Mouse (Mus musculus): ENCODE measurements at regions not wholly inside any gene's neighbourhood (a gene's known extent, or its start where the extent isn't known, plus 50 kb on each side); places are given as distances from the start of the nearest gene placed in this dataset.

GRCm38 (mm10) chr13:44055573-44056491, 271.3 kb downstream of the Cd83 start:
- TF ChIP-seq TAL1 (IDR thresholded peaks at IDR 0.05; ENCODE audit: low read length) (no peak), GATA1 (IDR thresholded peaks at IDR 0.05; ENCODE audit: low read length) (no peak)
- Histone ChIP-seq H3K36me3 (ENCODE audit: control insufficient read depth) (no peaks in the 10 kb centered on the region), H3K9me3 (ENCODE audit: control insufficient read depth, low read length) (no peaks in the 10 kb centered on the region), H3K4me3 (replicated peaks) (no peak overlapping the region), H3K27me3 (ENCODE audit: control insufficient read depth) (no peaks in the 10 kb centered on the region), H3K4me1 (ENCODE audit: control insufficient read depth) (no peaks in the 10 kb centered on the region)

- Histone ChIP-seq H3K4me3 (replicated peaks) (no peak overlapping the region), H3K9me3 (ENCODE audit: control insufficient read depth, low read length) (no peaks in the 10 kb centered on the region), H3K27me3 (ENCODE audit: control insufficient read depth) (no peaks in the 10 kb centered on the region), H3K36me3 (ENCODE audit: control insufficient read depth) (no peaks in the 10 kb centered on the region), H3K4me1 (ENCODE audit: control insufficient read depth) (no peaks in the 10 kb centered on the region)
- no peak for TF ChIP-seq TAL1 (IDR thresholded peaks at IDR 0.05; ENCODE audit: low read length)
- no peak for TF ChIP-seq GATA1 (IDR thresholded peaks at IDR 0.05; ENCODE audit: low read length)
Measured at GRCm38 (mm10) chr13:44056716-44057115, 272.1 kb downstream of the Cd83 start.

- Histone ChIP-seq H3K4me1 (ENCODE audit: control insufficient read depth) (no peaks in the 10 kb centered on the region), H3K4me3 (replicated peaks) (no peak overlapping the region), H3K36me3 (ENCODE audit: control insufficient read depth) (no peaks in the 10 kb centered on the region), H3K27me3 (ENCODE audit: control insufficient read depth) (no peaks in the 10 kb centered on the region), H3K9me3 (ENCODE audit: control insufficient read depth, low read length) (no peaks in the 10 kb centered on the region)
- TF ChIP-seq TAL1 (IDR thresholded peaks at IDR 0.05; ENCODE audit: low read length) (no peak), GATA1 (IDR thresholded peaks at IDR 0.05; ENCODE audit: low read length) (no peak)
Measured at GRCm38 (mm10) chr13:44057542-44057941, 273.0 kb downstream of the Cd83 start.

GRCm38 (mm10) chr13:44058277-44058676, 273.7 kb downstream of the Cd83 start:
- TF ChIP-seq GATA1 (IDR thresholded peaks at IDR 0.05; ENCODE audit: low read length), result no peak
- no peak for TF ChIP-seq TAL1 (IDR thresholded peaks at IDR 0.05; ENCODE audit: low read length)
- H3K9me3 ChIP-seq (ENCODE audit: control insufficient read depth, low read length), result no peaks in the 10 kb centered on the region
- no peaks in the 10 kb centered on the region for H3K4me1 ChIP-seq (ENCODE audit: control insufficient read depth)
- H3K4me3 ChIP-seq (replicated peaks), result no peak overlapping the region
- H3K27me3 ChIP-seq (ENCODE audit: control insufficient read depth), result no peaks in the 10 kb centered on the region
- no peaks in the 10 kb centered on the region for H3K36me3 ChIP-seq (ENCODE audit: control insufficient read depth)

- Histone ChIP-seq H3K9me3 (ENCODE audit: control insufficient read depth, low read length) (no peaks in the 10 kb centered on the region), H3K4me3 (replicated peaks) (no peak overlapping the region), H3K27me3 (ENCODE audit: control insufficient read depth) (no peaks in the 10 kb centered on the region), H3K36me3 (ENCODE audit: control insufficient read depth) (no peaks in the 10 kb centered on the region), H3K4me1 (ENCODE audit: control insufficient read depth) (no peaks in the 10 kb centered on the region)
- TF ChIP-seq GATA1 (IDR thresholded peaks at IDR 0.05; ENCODE audit: low read length), result no peak
- TF ChIP-seq TAL1 (IDR thresholded peaks at IDR 0.05; ENCODE audit: low read length), result no peak
Measured at GRCm38 (mm10) chr13:44059436-44059835, 274.9 kb downstream of the Cd83 start.

- H3K9me3 ChIP-seq (ENCODE audit: control insufficient read depth, low read length), result no peaks in the 10 kb centered on the region
- H3K4me3 ChIP-seq (replicated peaks), result no peak overlapping the region
- H3K36me3 ChIP-seq (ENCODE audit: control insufficient read depth), result no peaks in the 10 kb centered on the region
- H3K4me1 ChIP-seq (ENCODE audit: control insufficient read depth), result no peaks in the 10 kb centered on the region
- no peaks in the 10 kb centered on the region for H3K27me3 ChIP-seq (ENCODE audit: control insufficient read depth)
- no peak for TF ChIP-seq GATA1 (IDR thresholded peaks at IDR 0.05; ENCODE audit: low read length)
Measured at GRCm38 (mm10) chr13:44061286-44061685, 276.7 kb downstream of the Cd83 start.

- H3K4me3 ChIP-seq (replicated peaks), result no peak overlapping the region
- TF ChIP-seq GATA1 (IDR thresholded peaks at IDR 0.05; ENCODE audit: low read length) (no peak), TAL1 (IDR thresholded peaks at IDR 0.05; ENCODE audit: low read length) (no peak)
- H3K27me3 ChIP-seq (ENCODE audit: control insufficient read depth), result no peaks in the 10 kb centered on the region
- no peaks in the 10 kb centered on the region for H3K4me1 ChIP-seq (ENCODE audit: control insufficient read depth)
- H3K9me3 ChIP-seq (ENCODE audit: control insufficient read depth, low read length), result no peaks in the 10 kb centered on the region
- H3K36me3 ChIP-seq (ENCODE audit: control insufficient read depth), result no peaks in the 10 kb centered on the region
Measured at GRCm38 (mm10) chr13:44061721-44062300, 277.2 kb downstream of the Cd83 start.

- no peaks in the 10 kb centered on the region for H3K36me3 ChIP-seq (ENCODE audit: control insufficient read depth)
- H3K4me3 ChIP-seq (replicated peaks), result no peak overlapping the region
- no peaks in the 10 kb centered on the region for H3K4me1 ChIP-seq (ENCODE audit: control insufficient read depth)
- TF ChIP-seq GATA1 (IDR thresholded peaks at IDR 0.05; ENCODE audit: low read length) (no peak), TAL1 (IDR thresholded peaks at IDR 0.05; ENCODE audit: low read length) (no peak)
- H3K27me3 ChIP-seq (ENCODE audit: control insufficient read depth), result no peaks in the 10 kb centered on the region
- H3K9me3 ChIP-seq (ENCODE audit: control insufficient read depth, low read length), result no peaks in the 10 kb centered on the region
Measured at GRCm38 (mm10) chr13:44063317-44063716, 278.7 kb downstream of the Cd83 start.

GRCm38 (mm10) chr13:44064026-44064425, 279.5 kb downstream of the Cd83 start:
- no peaks in the 10 kb centered on the region for H3K27me3 ChIP-seq (ENCODE audit: control insufficient read depth)
- H3K36me3 ChIP-seq (ENCODE audit: control insufficient read depth), result no peaks in the 10 kb centered on the region
- no peaks in the 10 kb centered on the region for H3K4me1 ChIP-seq (ENCODE audit: control insufficient read depth)
- no peak overlapping the region for H3K4me3 ChIP-seq (replicated peaks)
- no peak for TF ChIP-seq GATA1 (IDR thresholded peaks at IDR 0.05; ENCODE audit: low read length)
- TF ChIP-seq TAL1 (IDR thresholded peaks at IDR 0.05; ENCODE audit: low read length), result no peak
- no peaks in the 10 kb centered on the region for H3K9me3 ChIP-seq (ENCODE audit: control insufficient read depth, low read length)

Measured in erythroblast, embryonic 14.5 days (primary cell).